Comparison of ENCODE assay signal across 29 mouse cellular contexts in genomic region chr11:104088519-104088918, GRCm38 (mm10). TPM values are rescaled to one million over a fixed set of nuclear protein-coding genes. Genes with fewer than 3 reads are reported as not detected.
DNase-seq lines count a peak whose midpoint lies in the region; ATAC-seq lines count a peak whose summit lies in the region.
"Had no signal": no experiment of that assay in that cellular context is flagged by ENCODE, and none has a peak within 500 bp of the region (broad histone marks: within the 10 kb centered on the region; RNA-seq: fewer than 3 reads in every experiment).

No protein-coding gene starts in this region.

- H3K36me3 ChIP-seq in hindbrain, embryonic 11.5 days (ENCODE audit: control insufficient read depth, insufficient read depth, low read length), result no peaks in the 10 kb centered on the region
- H3K36me3 ChIP-seq in hindbrain, embryonic 13.5 days, result no peaks in the 10 kb centered on the region
- no peaks in the 10 kb centered on the region for H3K36me3 ChIP-seq in midbrain, embryonic 15.5 days (replicated peaks)
- H3K36me3 ChIP-seq: embryonic facial prominence, embryonic 13.5 days; heart, embryonic 13.5 days; intestine, embryonic 15.5 days had no signal

- no peaks in the 10 kb centered on the region for H3K27me3 ChIP-seq in hindbrain, embryonic 11.5 days (ENCODE audit: control insufficient read depth, insufficient read depth, low read length)
- H3K27me3 ChIP-seq in hindbrain, embryonic 13.5 days, result 0 out of 2 replicates have a peak, but pooled peaks cover 3% of the 10 kb centered on the region
- no peaks in the 10 kb centered on the region for H3K27me3 ChIP-seq in midbrain, embryonic 15.5 days (replicated peaks)
- H3K27me3 ChIP-seq: embryonic facial prominence, embryonic 13.5 days; heart, embryonic 13.5 days; intestine, embryonic 15.5 days had no signal

- 55% methylated on average over 10 of the region's 10 CpGs for WGBS in hindbrain, embryonic 11.5 days
- 32% methylated on average over 10 of the region's 10 CpGs for WGBS in hindbrain, embryonic 13.5 days
- WGBS in midbrain, embryonic 15.5 days, result 32% methylated on average over 10 of the region's 10 CpGs

- no peaks in the 10 kb centered on the region for H3K9me3 ChIP-seq in hindbrain, embryonic 11.5 days (ENCODE audit: control insufficient read depth, low read length)
- H3K9me3 ChIP-seq in hindbrain, embryonic 13.5 days, result no peaks in the 10 kb centered on the region
- no peaks in the 10 kb centered on the region for H3K9me3 ChIP-seq in midbrain, embryonic 15.5 days
- H3K9me3 ChIP-seq: embryonic facial prominence, embryonic 13.5 days; heart, embryonic 13.5 days; intestine, embryonic 15.5 days had no signal

- peak; percentile 24 for DNase-seq in hindbrain, embryonic 11.5 days (ENCODE audit: low spot score)
- DNase-seq in R1 (ENCODE audit: low read depth, low spot score) (peak; percentile 54), ZHBTc4 (ENCODE audit: low read depth, low spot score) (peak; percentile 41)
- DNase-seq in right cerebral cortex, postnatal 10 days (ENCODE audit: low spot score in 2 of 2), result no peak
- no peak for DNase-seq in layer of hippocampus, adult 18-20 months (ENCODE audit: low spot score in 2 of 2)
- DNase-seq: adrenal gland, adult 8-10 months; B cell, adult 2 months; cerebellum, adult 11 months; cerebellum, adult 9-10 months; gastrocnemius, postnatal 10 days; heart, postnatal 10 days; kidney, adult 2 months; kidney, postnatal 36 days; liver; lung, embryonic 14.5 days; lung, postnatal 14 days; right cerebral cortex, postnatal 4 days; thymus, adult 18-20 months; thymus, postnatal 25 days had no signal

- H3K27ac ChIP-seq in hindbrain, embryonic 11.5 days (ENCODE audit: low read depth, low read length), result no peak overlapping the region
- H3K27ac ChIP-seq in hindbrain, embryonic 13.5 days, result no peak overlapping the region
- H3K27ac ChIP-seq in midbrain, embryonic 15.5 days, result no peak overlapping the region
- H3K27ac ChIP-seq: embryonic facial prominence, embryonic 13.5 days; heart, embryonic 13.5 days; intestine, embryonic 15.5 days; liver, embryonic 14.5 days; stomach, postnatal 0 days had no signal

- ATAC-seq in hindbrain, embryonic 11.5 days (ENCODE audit: low FRiP score), result no peak
- no peak for ATAC-seq in hindbrain, embryonic 13.5 days (ENCODE audit: low FRiP score)
- ATAC-seq in midbrain, embryonic 15.5 days (replicated peaks), result 0 out of 2 replicates have a peak, but pooled peaks have one; percentile 48
- ATAC-seq: intestine, embryonic 15.5 days had no signal

- H3K4me3 ChIP-seq in hindbrain, embryonic 11.5 days (ENCODE audit: low read depth, low read length), result no peak overlapping the region
- no peak overlapping the region for H3K4me3 ChIP-seq in hindbrain, embryonic 13.5 days
- H3K4me3 ChIP-seq in midbrain, embryonic 15.5 days, result no peak overlapping the region
- H3K4me3 ChIP-seq: embryonic facial prominence, embryonic 13.5 days; heart, embryonic 13.5 days; intestine, embryonic 15.5 days had no signal

- H3K4me1 ChIP-seq in hindbrain, embryonic 11.5 days (replicated peaks; ENCODE audit: control insufficient read depth, insufficient read depth, low read length), result no peaks in the 10 kb centered on the region
- H3K4me1 ChIP-seq in hindbrain, embryonic 13.5 days (replicated peaks), result peaks cover 10% of the 10 kb centered on the region
- peaks cover 8% of the 10 kb centered on the region for H3K4me1 ChIP-seq in midbrain, embryonic 15.5 days
- H3K4me1 ChIP-seq: intestine, embryonic 15.5 days had no signal

- H3K4me2 ChIP-seq in hindbrain, embryonic 11.5 days (replicated peaks; ENCODE audit: low read depth, low read length), result no peak overlapping the region
- no peak overlapping the region for H3K4me2 ChIP-seq in hindbrain, embryonic 13.5 days
- H3K4me2 ChIP-seq in midbrain, embryonic 15.5 days, result no peak overlapping the region
- H3K4me2 ChIP-seq: embryonic facial prominence, embryonic 13.5 days; heart, embryonic 13.5 days; intestine, embryonic 15.5 days; lung, embryonic 14.5 days had no signal

- H3K9ac ChIP-seq in hindbrain, embryonic 11.5 days (ENCODE audit: low read depth, low read length), result no peak overlapping the region
- no peak overlapping the region for H3K9ac ChIP-seq in hindbrain, embryonic 13.5 days
- no peak overlapping the region for H3K9ac ChIP-seq in midbrain, embryonic 15.5 days
- H3K9ac ChIP-seq: embryonic facial prominence, embryonic 13.5 days; heart, embryonic 13.5 days; intestine, embryonic 15.5 days; liver, embryonic 14.5 days; lung, embryonic 14.5 days had no signal

RNA-seq across cellular contexts. Expression of gene Crhr1, which starts 44.1 kb away (rescaled TPM):
- polyA plus RNA-seq in hindbrain, embryonic 11.5 days (2014; fragmentation: Nextera tagmentation; extraction: Ambion mirVana), result 0.73 and 1.1 TPM in 2 replicates
- 4.9 and 5.3 TPM in 2 replicates for polyA plus RNA-seq in hindbrain, embryonic 13.5 days (2015; fragmentation: Nextera tagmentation; extraction: Ambion mirVana)
- 7.5 and 8.6 TPM in 2 replicates for polyA plus RNA-seq in midbrain, embryonic 15.5 days (2015; fragmentation: Nextera tagmentation; extraction: Ambion mirVana)
- total RNA-seq in layer of hippocampus, adult 18-20 months (2021), result 1 to 10 TPM; 8.8 to 9.3 TPM
- total RNA-seq: heart, adult 8-10 months; heart, postnatal 10 days; hematopoietic stem cell, adult 5-6 weeks; neutrophil, adult 5-6 weeks had no signal
- polyA plus RNA-seq: heart, embryonic 13.5 days; kidney, adult 2 months; liver, embryonic 14.5 days; lung, embryonic 14.5 days had no signal

Comparison
In these comparisons a context has a peak if more than half of its experiments do, and no peak if none do; other contexts are left out.
1. DNase-seq: peak in hindbrain, embryonic 11.5 days (single experiment), R1 (single experiment) and ZHBTc4 (single experiment); none in right cerebral cortex, postnatal 10 days (0 of 2) and layer of hippocampus, adult 18-20 months (0 of 2).